Mouse (Mus musculus) frontal cortex, postnatal 25 days (tissue): ENCODE data around the gene Zfp710.
A peak's percentile ranks its signal among the peaks of the same experiment; 100 is the strongest.
"Not testable (repeated sequence)": the region's sequence is repeated elsewhere in the genome, so short reads cannot be mapped to it uniquely, and the experiment has no call there.

Experiments
- DNase-seq, 2 experiments: peaks; one replicate each; pipeline ENCODE4 v3.0.0; 2022; ENCODE audit warnings: low spot score in 2 of 2

Zfp710 gene

GRCm38 (mm10) chr7:80026990-80027635 lies 2.5 kb downstream of the Zfp710 start:
- peak; percentile 33 to 42 for DNase-seq

GRCm38 (mm10) chr7:80027636-80028417 lies 3.2 kb downstream of the Zfp710 start:
- DNase-seq: no peak

GRCm38 (mm10) chr7:80028418-80028720 lies 3.8 kb downstream of the Zfp710 start:
- DNase-seq: no peak

- DNase-seq: no peak
Observed at GRCm38 (mm10) chr7:80030009-80030408, 5.4 kb downstream of the Zfp710 start.

- no peak for DNase-seq
Observed at GRCm38 (mm10) chr7:80030486-80030885, 5.9 kb downstream of the Zfp710 start.

GRCm38 (mm10) chr7:80030987-80031386 lies 6.4 kb downstream of the Zfp710 start:
- no peak for DNase-seq

GRCm38 (mm10) chr7:80031478-80031877 lies 6.9 kb downstream of the Zfp710 start:
- no peak for DNase-seq

GRCm38 (mm10) chr7:80032216-80033052 lies 7.8 kb downstream of the Zfp710 start:
- DNase-seq: no peak

GRCm38 (mm10) chr7:80033064-80033717 lies 8.6 kb downstream of the Zfp710 start:
- no peak for DNase-seq

GRCm38 (mm10) chr7:80033771-80034170 lies 9.2 kb downstream of the Zfp710 start:
- DNase-seq: no peak

- no peak for DNase-seq
Observed at GRCm38 (mm10) chr7:80035086-80035485, 10.5 kb downstream of the Zfp710 start.

GRCm38 (mm10) chr7:80035748-80036147 lies 11.1 kb downstream of the Zfp710 start:
- DNase-seq: no peak

GRCm38 (mm10) chr7:80039699-80040098 lies 15.1 kb downstream of the Zfp710 start:
- DNase-seq: no peak

- no peak for DNase-seq
Observed at GRCm38 (mm10) chr7:80044170-80044569, 19.6 kb downstream of the Zfp710 start.

GRCm38 (mm10) chr7:80047041-80047440 lies 22.4 kb downstream of the Zfp710 start:
- DNase-seq: no peak

GRCm38 (mm10) chr7:80049746-80050145 lies 25.1 kb downstream of the Zfp710 start:
- no peak for DNase-seq

GRCm38 (mm10) chr7:80050382-80050781 lies 25.8 kb downstream of the Zfp710 start:
- not testable (repeated sequence) for DNase-seq

GRCm38 (mm10) chr7:80051835-80052234 lies 27.2 kb downstream of the Zfp710 start:
- no peak for DNase-seq

- no peak for DNase-seq
Observed at GRCm38 (mm10) chr7:80052261-80052660, 27.6 kb downstream of the Zfp710 start.

GRCm38 (mm10) chr7:80053147-80053546 lies 28.5 kb downstream of the Zfp710 start:
- no peak for DNase-seq

GRCm38 (mm10) chr7:80055781-80056180 lies 31.2 kb downstream of the Zfp710 start:
- DNase-seq: no peak
